In the genomic region with DNA sequence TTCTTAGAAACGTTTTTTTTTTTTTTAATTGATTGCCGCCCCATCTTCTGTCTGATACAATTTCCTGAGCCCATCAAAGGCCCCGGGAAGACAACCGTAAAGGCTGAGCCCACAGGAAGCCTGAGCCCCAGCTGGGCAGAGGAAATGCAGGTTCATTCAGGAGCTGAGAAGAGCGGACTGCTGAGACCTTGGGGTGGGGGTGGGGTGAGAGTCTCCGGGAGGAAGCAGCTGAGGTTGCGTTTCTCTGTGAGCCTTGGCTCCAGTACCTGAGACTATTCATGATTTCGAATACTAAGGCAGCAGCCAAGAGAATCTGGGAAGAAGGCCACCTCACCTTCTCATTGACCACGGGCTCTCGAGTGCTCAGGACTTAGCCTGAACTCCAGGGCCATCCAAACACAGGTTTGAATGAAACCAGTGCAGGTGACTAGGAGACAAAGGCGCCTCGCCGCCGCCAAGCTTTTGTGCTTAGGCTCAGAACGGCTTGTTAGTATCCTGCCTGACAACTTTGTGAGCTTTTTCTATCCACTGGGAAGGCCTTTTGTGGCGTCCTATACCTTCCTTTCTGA, we compare ENCODE assay signal across 8 mouse cellular contexts. TPM values are rescaled to one million over a fixed set of nuclear protein-coding genes. Genes with fewer than 3 reads are reported as not detected.
A peak's percentile ranks its signal among the peaks of the same experiment; 100 is the strongest.
DNase-seq lines count a peak whose midpoint lies in the region; ATAC-seq lines count a peak whose summit lies in the region.

No protein-coding gene starts in this region.

- DNase-seq in lung, postnatal 36 days, result peak; percentile 16
- no peak for DNase-seq in lung, postnatal 10 days
- DNase-seq in embryo, embryonic 9.5 days (ENCODE audit: extremely low spot score), result peak; percentile 32
- peak; percentile 70 for DNase-seq in induced T-regulatory cell, adult 2 months (ENCODE audit: low read depth)
- DNase-seq in left cerebral cortex, adult 11 months (ENCODE audit: low spot score), result no peak

- H3K4me2 ChIP-seq in liver, embryonic 16.5 days (ENCODE audit: low read depth, low read length), result peak overlapping the region; percentile 63; the same call in 1 of the 2 replicates
- peak overlapping the region; percentile 94 for H3K4me2 ChIP-seq in stomach, embryonic 16.5 days (ENCODE audit: low read depth, low read length)

- no peak overlapping the region for H3K27ac ChIP-seq in liver, embryonic 16.5 days (ENCODE audit: low read length)
- no peak overlapping the region for H3K27ac ChIP-seq in stomach, embryonic 16.5 days (ENCODE audit: low read length)

- H3K27me3 ChIP-seq in liver, embryonic 16.5 days (ENCODE audit: control insufficient read depth, insufficient read depth, low read depth, low read length), result peaks cover 43% of the 10 kb centered on the region
- H3K27me3 ChIP-seq in stomach, embryonic 16.5 days (ENCODE audit: control insufficient read depth, insufficient read depth, low read length), result peaks cover 18% of the 10 kb centered on the region; the same call in 1 of the 2 replicates

- H3K9ac ChIP-seq in liver, embryonic 16.5 days (ENCODE audit: low read depth, low read length), result no peak overlapping the region
- H3K9ac ChIP-seq in stomach, embryonic 16.5 days (ENCODE audit: low read length), result peak overlapping the region; percentile 54

- 4% methylated on average over 16 of the region's 16 CpGs for WGBS in liver, embryonic 16.5 days (ENCODE audit: insufficient replicate concordance)
- 5% methylated on average over 16 of the region's 16 CpGs for whole genome bisulfite sequencing in stomach, embryonic 16.5 days

- no peaks in the 10 kb centered on the region for H3K36me3 ChIP-seq in liver, embryonic 16.5 days (ENCODE audit: control insufficient read depth, insufficient read depth)
- no peaks in the 10 kb centered on the region for H3K36me3 ChIP-seq in stomach, embryonic 16.5 days (ENCODE audit: control insufficient read depth, insufficient read depth, low read length)

- peaks cover 2% of the 10 kb centered on the region; the same call in 1 of the 2 replicates for H3K4me1 ChIP-seq in liver, embryonic 16.5 days (ENCODE audit: control insufficient read depth, low read depth, low read length)
- H3K4me1 ChIP-seq in stomach, embryonic 16.5 days (ENCODE audit: control insufficient read depth, insufficient read depth, low read length), result peaks cover 12% of the 10 kb centered on the region; the same call in 1 of the 2 replicates

- H3K4me3 ChIP-seq in liver, embryonic 16.5 days (ENCODE audit: low read depth, low read length), result no peak overlapping the region
- H3K4me3 ChIP-seq in stomach, embryonic 16.5 days (replicated peaks; ENCODE audit: low read length), result peak overlapping the region; percentile 45

- no peaks in the 10 kb centered on the region for H3K9me3 ChIP-seq in liver, embryonic 16.5 days (replicated peaks; ENCODE audit: control insufficient read depth, low read length)
- no peaks in the 10 kb centered on the region for H3K9me3 ChIP-seq in stomach, embryonic 16.5 days (replicated peaks; ENCODE audit: control insufficient read depth, low read length)

- ATAC-seq in liver, embryonic 16.5 days (ENCODE audit: low read depth), result no peak
- ATAC-seq in stomach, embryonic 16.5 days (ENCODE audit: insufficient read depth, low FRiP score), result 0 out of 2 replicates have a peak, but pooled peaks have one; percentile 39
- no peak for ATAC-seq in megakaryocyte-erythroid progenitor cell, adult 5-6 weeks (replicated peaks; ENCODE audit: low FRiP score, low TSS enrichment, poor library complexity, severe bottlenecking)

RNA-seq across cellular contexts. Expression of a gene that starts 0.7 kb away (rescaled TPM):
- polyA plus RNA-seq in liver, embryonic 16.5 days (2015; fragmentation: Nextera tagmentation; extraction: Ambion mirVana), result 0.64 and 0.77 TPM in 2 replicates
- polyA plus RNA-seq in stomach, embryonic 16.5 days (2015; fragmentation: Nextera tagmentation; extraction: Ambion mirVana), result 1.9 and 2.0 TPM in 2 replicates
- total RNA-seq in megakaryocyte-erythroid progenitor cell, adult 5-6 weeks (2014; fragmentation: Nextera tagmentation), result 0.98 and 3.3 TPM in 2 replicates
- total RNA-seq in megakaryocyte-erythroid progenitor cell, adult 5-6 weeks (2017), result 1.0 and 1.2 TPM in 2 replicates

RNA-seq across cellular contexts. Expression of a gene that starts 51.7 kb away (rescaled TPM):
- 34.2 and 34.7 TPM in 2 replicates for polyA plus RNA-seq in liver, embryonic 16.5 days (2015; fragmentation: Nextera tagmentation; extraction: Ambion mirVana)
- 97.0 and 111 TPM in 2 replicates for polyA plus RNA-seq in stomach, embryonic 16.5 days (2015; fragmentation: Nextera tagmentation; extraction: Ambion mirVana)
- 56.0 and 59.1 TPM in 2 replicates for total RNA-seq in megakaryocyte-erythroid progenitor cell, adult 5-6 weeks (2014; fragmentation: Nextera tagmentation)
- 131 and 165 TPM in 2 replicates for total RNA-seq in megakaryocyte-erythroid progenitor cell, adult 5-6 weeks (2017)

RNA-seq across cellular contexts. Expression of a gene that starts 58.0 kb away (rescaled TPM):
- polyA plus RNA-seq in liver, embryonic 16.5 days (2015; fragmentation: Nextera tagmentation; extraction: Ambion mirVana), result 5.3 and 5.4 TPM in 2 replicates
- 16.1 and 17.2 TPM in 2 replicates for polyA plus RNA-seq in stomach, embryonic 16.5 days (2015; fragmentation: Nextera tagmentation; extraction: Ambion mirVana)
- total RNA-seq in megakaryocyte-erythroid progenitor cell, adult 5-6 weeks (2014; fragmentation: Nextera tagmentation), result 10.5 and 18.0 TPM in 2 replicates
- total RNA-seq in megakaryocyte-erythroid progenitor cell, adult 5-6 weeks (2017), result 11.5 and 13.8 TPM in 2 replicates

Comparison
In these comparisons a context has a peak if more than half of its experiments do, and no peak if none do; other contexts are left out.
1. DNase-seq: peak in lung, postnatal 36 days (single experiment), embryo, embryonic 9.5 days (single experiment) and induced T-regulatory cell, adult 2 months (single experiment); none in lung, postnatal 10 days (single experiment) and left cerebral cortex, adult 11 months (single experiment).